8 mouse cellular contexts compared by ENCODE assay signal in the genomic region with DNA sequence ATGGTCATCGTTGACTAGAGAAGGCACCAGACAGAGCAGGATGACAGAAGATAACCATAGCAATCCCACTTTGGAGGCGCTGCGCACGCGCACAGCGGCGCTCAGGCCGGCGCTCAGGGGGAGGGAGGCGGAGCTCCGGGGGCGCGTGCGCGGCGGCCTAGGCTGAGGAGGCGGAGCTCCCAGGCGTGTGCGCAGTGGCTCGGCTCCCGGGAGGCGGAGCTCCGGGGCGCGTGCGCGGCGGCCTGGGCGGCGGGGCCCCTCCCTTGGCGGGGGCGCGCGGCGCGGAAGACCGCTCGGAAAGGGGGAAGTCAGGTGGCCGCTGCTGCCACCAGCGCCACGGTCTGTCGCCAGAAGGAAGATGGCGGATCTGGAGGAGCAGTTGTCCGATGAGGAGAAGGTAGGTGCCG. TPM values are rescaled to one million over a fixed set of nuclear protein-coding genes. Genes with fewer than 3 reads are reported as not detected.
DNase-seq lines count a peak whose midpoint lies in the region; ATAC-seq and TF ChIP-seq lines count a peak whose summit lies in the region.

No protein-coding gene starts in this region.

- TF ChIP-seq CTCF in midbrain, postnatal 0 days (IDR thresholded peaks at IDR 0.05): no peak

- H3K4me1 ChIP-seq in embryonic facial prominence, embryonic 13.5 days: peaks cover 8% of the 10 kb centered on the region; the same call in 1 of the 2 replicates
- peaks cover 8% of the 10 kb centered on the region; the same call in 1 of the 2 replicates for H3K4me1 ChIP-seq in limb, embryonic 14.5 days (ENCODE audit: control insufficient read depth, insufficient read depth, low read length)
- H3K4me1 ChIP-seq in midbrain, postnatal 0 days (ENCODE audit: insufficient read depth, low read length): no peaks in the 10 kb centered on the region

- peaks cover 3% of the 10 kb centered on the region for H3K36me3 ChIP-seq in embryonic facial prominence, embryonic 13.5 days
- H3K36me3 ChIP-seq in limb, embryonic 14.5 days (ENCODE audit: control insufficient read depth, insufficient read depth, low read length): no peaks in the 10 kb centered on the region
- H3K36me3 ChIP-seq in midbrain, postnatal 0 days (ENCODE audit: insufficient read depth, low read length): no peaks in the 10 kb centered on the region

- peak overlapping the region; percentile 85 for H3K4me3 ChIP-seq in embryonic facial prominence, embryonic 13.5 days
- peak overlapping the region; percentile 94 for H3K4me3 ChIP-seq in limb, embryonic 14.5 days (replicated peaks; ENCODE audit: low read length)
- peak overlapping the region; percentile 90 for H3K4me3 ChIP-seq in midbrain, postnatal 0 days (ENCODE audit: low read depth, low read length)

- peak; percentile 90; the same call in 1 of the 2 replicates for TF ChIP-seq POLR2A in limb, embryonic 14.5 days (IDR thresholded peaks at IDR 0.05; ENCODE audit: borderline replicate concordance, extremely low read depth, insufficient read depth, insufficient read length)

- peak; percentile 93 for DNase-seq in 3134 (ENCODE audit: extremely low read depth, insufficient read length, low spot score)
- peak; percentile 97 to 99 for DNase-seq in adrenal gland, postnatal 36 days
- peak; percentile 91 for DNase-seq in heart, adult 8-10 months (ENCODE audit: low spot score)
- peak; percentile 95 for DNase-seq in kidney, adult 9 months
- peak; percentile 94 for DNase-seq in limb, embryonic 14.5 days (ENCODE audit: low spot score)
- peak; percentile 97 for DNase-seq in midbrain, postnatal 0 days (ENCODE audit: low spot score)
- peak; percentile 93 to 95 for DNase-seq in spleen, postnatal 14 days (ENCODE audit: low spot score in 2 of 2)

- ATAC-seq in embryonic facial prominence, embryonic 13.5 days (ENCODE audit: insufficient number of reproducible peaks, insufficient read depth, low FRiP score, low TSS enrichment, low read depth): peak; percentile 90
- ATAC-seq in limb, embryonic 14.5 days (ENCODE audit: low FRiP score, low read depth): peak; percentile 94
- peak; percentile 98 for ATAC-seq in midbrain, postnatal 0 days (ENCODE audit: low FRiP score)

- peak overlapping the region; percentile 93 for H3K27ac ChIP-seq in embryonic facial prominence, embryonic 13.5 days
- H3K27ac ChIP-seq in limb, embryonic 14.5 days (replicated peaks; ENCODE audit: low read depth, low read length): peak overlapping the region; percentile 93
- H3K27ac ChIP-seq in midbrain, postnatal 0 days (ENCODE audit: low read depth, low read length): peak overlapping the region; percentile 91

- peak overlapping the region; percentile 69 for H3K4me2 ChIP-seq in embryonic facial prominence, embryonic 13.5 days
- peak overlapping the region; percentile 57 for H3K4me2 ChIP-seq in limb, embryonic 14.5 days (replicated peaks; ENCODE audit: low read depth, low read length, severe bottlenecking)
- H3K4me2 ChIP-seq in midbrain, postnatal 0 days (ENCODE audit: low read depth, low read length, poor library complexity, severe bottlenecking): peak overlapping the region; percentile 55

- WGBS in embryonic facial prominence, embryonic 13.5 days: 0% methylated on average over 40 of the region's 45 CpGs
- WGBS in limb, embryonic 14.5 days: 0% methylated on average over 30 of the region's 45 CpGs
- WGBS in midbrain, postnatal 0 days: under 1% methylated on average over 25 of the region's 45 CpGs

- no peaks in the 10 kb centered on the region for H3K9me3 ChIP-seq in embryonic facial prominence, embryonic 13.5 days
- H3K9me3 ChIP-seq in limb, embryonic 14.5 days (ENCODE audit: control insufficient read depth, low read length): 0 out of 2 replicates have a peak, but pooled peaks cover 5% of the 10 kb centered on the region
- no peaks in the 10 kb centered on the region for H3K9me3 ChIP-seq in midbrain, postnatal 0 days (ENCODE audit: low read length)

- peak overlapping the region; percentile 94 for H3K9ac ChIP-seq in embryonic facial prominence, embryonic 13.5 days
- peak overlapping the region; percentile 96 for H3K9ac ChIP-seq in limb, embryonic 14.5 days (ENCODE audit: low read depth, low read length, severe bottlenecking)
- peak overlapping the region; percentile 94 for H3K9ac ChIP-seq in midbrain, postnatal 0 days (replicated peaks; ENCODE audit: low read length, poor library complexity, severe bottlenecking)

- no peaks in the 10 kb centered on the region for H3K27me3 ChIP-seq in embryonic facial prominence, embryonic 13.5 days
- H3K27me3 ChIP-seq in limb, embryonic 14.5 days (ENCODE audit: control insufficient read depth, insufficient read depth, low read length): no peaks in the 10 kb centered on the region
- H3K27me3 ChIP-seq in midbrain, postnatal 0 days (ENCODE audit: insufficient read depth, low read length): no peaks in the 10 kb centered on the region

RNA-seq across cellular contexts. Expression of gene Capza2, which starts 0.7 kb away (rescaled TPM):
- 100 to 1,000 TPM; 132 to 151 TPM for total RNA-seq in adrenal gland, postnatal 36 days (2021)
- 191 and 213 TPM in 2 replicates for polyA plus RNA-seq in embryonic facial prominence, embryonic 13.5 days (2015; fragmentation: Nextera tagmentation; extraction: Ambion mirVana)
- total RNA-seq in heart, adult 8-10 months (2022): 100 to 1,000 TPM; 133 to 149 (median 136) TPM
- polyA plus RNA-seq in limb, embryonic 14.5 days (2012; rRNA removed): 71.0 and 82.0 TPM in 2 replicates
- 211 and 223 TPM in 2 replicates for polyA plus RNA-seq in limb, embryonic 14.5 days (2014; fragmentation: Nextera tagmentation; extraction: Ambion mirVana)
- total RNA-seq in midbrain, postnatal 0 days (2014; rRNA removed): 136 and 173 TPM in 2 replicates
- polyA plus RNA-seq in midbrain, postnatal 0 days (2015; fragmentation: Nextera tagmentation; extraction: Ambion mirVana): 233 and 235 TPM in 2 replicates

RNA-seq across cellular contexts. Expression of gene St7, which starts 56.0 kb away (rescaled TPM):
- total RNA-seq in adrenal gland, postnatal 36 days (2021): 10 to 100 TPM; 23.9 to 30.1 TPM
- 25.7 and 26.5 TPM in 2 replicates for polyA plus RNA-seq in embryonic facial prominence, embryonic 13.5 days (2015; fragmentation: Nextera tagmentation; extraction: Ambion mirVana)
- total RNA-seq in heart, adult 8-10 months (2022): 10 to 100 TPM; 14.4 to 19.0 (median 16.0) TPM
- polyA plus RNA-seq in limb, embryonic 14.5 days (2012; rRNA removed): 33.0 and 35.0 TPM in 2 replicates
- 29.7 and 31.1 TPM in 2 replicates for polyA plus RNA-seq in limb, embryonic 14.5 days (2014; fragmentation: Nextera tagmentation; extraction: Ambion mirVana)
- total RNA-seq in midbrain, postnatal 0 days (2014; rRNA removed): 69.5 and 72.9 TPM in 2 replicates
- polyA plus RNA-seq in midbrain, postnatal 0 days (2015; fragmentation: Nextera tagmentation; extraction: Ambion mirVana): 35.9 and 39.4 TPM in 2 replicates

Comparison
In these comparisons a context has a peak if more than half of its experiments do, and no peak if none do; other contexts are left out.
1. Peak in every context shown above with its lines: DNase-seq, ATAC-seq, H3K4me3 ChIP-seq and H3K27ac ChIP-seq.